ENCODE assay signal across 12 mouse cellular contexts in the genomic region with DNA sequence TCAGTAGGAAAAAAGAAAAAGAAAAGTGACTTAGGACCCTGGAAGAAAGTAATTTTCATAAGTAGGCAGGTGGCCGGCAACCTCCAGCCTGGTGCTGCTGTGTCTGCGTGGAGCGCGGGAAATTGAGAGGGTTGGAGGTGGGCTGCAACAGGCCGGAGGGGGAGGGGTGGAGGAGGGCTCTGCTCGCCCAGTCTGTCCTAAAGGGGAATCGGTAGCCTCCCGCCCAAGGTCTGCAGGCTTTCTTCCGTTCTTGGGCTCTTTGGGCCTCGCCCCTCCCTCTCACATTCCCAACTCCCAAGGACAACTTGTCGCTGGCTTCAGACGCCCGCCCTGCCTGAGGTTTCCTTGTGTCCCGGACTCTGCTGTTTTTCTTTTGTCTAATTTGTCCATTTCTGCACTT. TPM values are rescaled to one million over a fixed set of nuclear protein-coding genes. Genes with fewer than 3 reads are reported as not detected.
DNase-seq lines count a peak whose midpoint lies in the region; ATAC-seq and TF ChIP-seq lines count a peak whose summit lies in the region.
"Had no signal": no experiment of that assay in that cellular context is flagged by ENCODE, and none has a peak within 500 bp of the region (broad histone marks: within the 10 kb centered on the region; RNA-seq: fewer than 3 reads in every experiment).

No protein-coding gene starts in this region.

- no peaks in the 10 kb centered on the region for H3K36me3 ChIP-seq in midbrain, embryonic 10.5 days
- no peaks in the 10 kb centered on the region for H3K36me3 ChIP-seq in midbrain, embryonic 16.5 days (ENCODE audit: control insufficient read depth, insufficient read depth, low read length)
- H3K36me3 ChIP-seq in embryonic facial prominence, embryonic 11.5 days (replicated peaks; ENCODE audit: control insufficient read depth, insufficient read depth, low read depth, low read length): no peaks in the 10 kb centered on the region
- no peaks in the 10 kb centered on the region for H3K36me3 ChIP-seq in forebrain, embryonic 16.5 days (ENCODE audit: control insufficient read depth, insufficient read depth)
- no peaks in the 10 kb centered on the region for H3K36me3 ChIP-seq in thymus, adult 2 months (ENCODE audit: control insufficient read depth, insufficient read depth, low read length)
- H3K36me3 ChIP-seq: stomach, embryonic 15.5 days had no signal

- no peak for ATAC-seq in midbrain, embryonic 16.5 days
- ATAC-seq in embryonic facial prominence, embryonic 11.5 days (replicated peaks; ENCODE audit: insufficient number of reproducible peaks, low FRiP score, low TSS enrichment, low read depth): no peak
- ATAC-seq in forebrain, embryonic 16.5 days: no peak
- ATAC-seq: CD4-positive, CD25-positive, alpha-beta regulatory T cell, adult 4 months; lung, postnatal 0 days had no signal

- H3K4me3 ChIP-seq in midbrain, embryonic 10.5 days: no peak overlapping the region
- no peak overlapping the region for H3K4me3 ChIP-seq in midbrain, embryonic 16.5 days (ENCODE audit: low read depth, low read length)
- no peak overlapping the region for H3K4me3 ChIP-seq in embryonic facial prominence, embryonic 11.5 days (ENCODE audit: low read depth, low read length)
- H3K4me3 ChIP-seq in forebrain, embryonic 16.5 days (replicated peaks; ENCODE audit: low read length): no peak overlapping the region
- no peak overlapping the region for H3K4me3 ChIP-seq in thymus, adult 2 months (ENCODE audit: control insufficient read depth, insufficient read depth, low read length)

- H3K9me3 ChIP-seq in midbrain, embryonic 10.5 days (replicated peaks): no peaks in the 10 kb centered on the region
- no peaks in the 10 kb centered on the region; the same call in 1 of the 2 replicates for H3K9me3 ChIP-seq in midbrain, embryonic 16.5 days (replicated peaks; ENCODE audit: control insufficient read depth, low read length, poor library complexity, severe bottlenecking)
- no peaks in the 10 kb centered on the region for H3K9me3 ChIP-seq in embryonic facial prominence, embryonic 11.5 days (replicated peaks; ENCODE audit: control insufficient read depth, low read length)
- H3K9me3 ChIP-seq in forebrain, embryonic 16.5 days (ENCODE audit: control insufficient read depth, low read length): peaks cover 3% of the 10 kb centered on the region; the same call in 1 of the 2 replicates
- H3K9me3 ChIP-seq: stomach, embryonic 15.5 days had no signal

- H3K4me2 ChIP-seq in midbrain, embryonic 16.5 days (ENCODE audit: low read length): no peak overlapping the region
- no peak overlapping the region for H3K4me2 ChIP-seq in embryonic facial prominence, embryonic 11.5 days (ENCODE audit: low read depth, low read length)
- no peak overlapping the region for H3K4me2 ChIP-seq in forebrain, embryonic 16.5 days (ENCODE audit: low read length)
- H3K4me2 ChIP-seq: stomach, embryonic 15.5 days had no signal

- no peak overlapping the region for H3K9ac ChIP-seq in midbrain, embryonic 16.5 days (ENCODE audit: low read depth, low read length)
- no peak overlapping the region for H3K9ac ChIP-seq in embryonic facial prominence, embryonic 11.5 days (replicated peaks; ENCODE audit: low read length)
- H3K9ac ChIP-seq in forebrain, embryonic 16.5 days (replicated peaks; ENCODE audit: low read depth, low read length): no peak overlapping the region
- H3K9ac ChIP-seq: stomach, embryonic 15.5 days had no signal

- H3K27me3 ChIP-seq in midbrain, embryonic 10.5 days (ENCODE audit: low read depth, poor library complexity, severe bottlenecking): peaks cover 100% of the 10 kb centered on the region
- peaks cover 84% of the 10 kb centered on the region for H3K27me3 ChIP-seq in midbrain, embryonic 16.5 days (ENCODE audit: control insufficient read depth, insufficient read depth, low read depth, low read length)
- peaks cover 65% of the 10 kb centered on the region for H3K27me3 ChIP-seq in embryonic facial prominence, embryonic 11.5 days (ENCODE audit: control insufficient read depth, insufficient read depth, low read length)
- peaks cover 81% of the 10 kb centered on the region for H3K27me3 ChIP-seq in forebrain, embryonic 16.5 days (replicated peaks; ENCODE audit: control insufficient read depth, insufficient read depth, low read length)
- H3K27me3 ChIP-seq in thymus, adult 2 months (ENCODE audit: control insufficient read depth, insufficient read depth, low read length): peaks cover 28% of the 10 kb centered on the region

- no peak for TF ChIP-seq POLR2A in thymus, adult 2 months (IDR thresholded peaks at IDR 0.05; ENCODE audit: control insufficient read depth, extremely low read depth, insufficient read depth, low read length, poor library complexity)

- peak; percentile 23 for DNase-seq in midbrain, embryonic 10.5 days (ENCODE audit: low spot score)
- DNase-seq in embryonic facial prominence, embryonic 11.5 days (ENCODE audit: low spot score): peak; percentile 19
- peak; percentile 74 to 89 for DNase-seq in kidney, postnatal 25 days
- peak; percentile 53 for DNase-seq in testis, postnatal 14 days (ENCODE audit: low spot score)
- no peak for DNase-seq in thymus, adult 2 months
- DNase-seq in urinary bladder, postnatal 14 days (ENCODE audit: low spot score): no peak
- DNase-seq: heart, postnatal 14 days had no signal

- no peaks in the 10 kb centered on the region for H3K4me1 ChIP-seq in midbrain, embryonic 10.5 days
- no peaks in the 10 kb centered on the region for H3K4me1 ChIP-seq in midbrain, embryonic 16.5 days (ENCODE audit: control insufficient read depth, insufficient read depth, low read length)
- no peaks in the 10 kb centered on the region for H3K4me1 ChIP-seq in embryonic facial prominence, embryonic 11.5 days (ENCODE audit: control insufficient read depth, insufficient read depth, low read length)
- H3K4me1 ChIP-seq in forebrain, embryonic 16.5 days (replicated peaks; ENCODE audit: control insufficient read depth, insufficient read depth, low read length): no peaks in the 10 kb centered on the region
- H3K4me1 ChIP-seq in thymus, adult 2 months (replicated peaks; ENCODE audit: control insufficient read depth, insufficient read depth, low read length): no peaks in the 10 kb centered on the region

- no peak overlapping the region for H3K27ac ChIP-seq in midbrain, embryonic 10.5 days (replicated peaks)
- H3K27ac ChIP-seq in midbrain, embryonic 16.5 days (ENCODE audit: low read length): no peak overlapping the region
- H3K27ac ChIP-seq in embryonic facial prominence, embryonic 11.5 days (replicated peaks; ENCODE audit: low read depth, low read length): no peak overlapping the region
- no peak overlapping the region for H3K27ac ChIP-seq in forebrain, embryonic 16.5 days (ENCODE audit: low read length)
- no peak overlapping the region for H3K27ac ChIP-seq in thymus, adult 2 months (ENCODE audit: control insufficient read depth, insufficient read depth, low read length)
- H3K27ac ChIP-seq: stomach, embryonic 15.5 days had no signal

- no peak for TF ChIP-seq CTCF in thymus, adult 2 months (IDR thresholded peaks at IDR 0.05; ENCODE audit: borderline replicate concordance, control insufficient read depth, extremely low read depth, insufficient read depth, low read length, poor library complexity)

- WGBS in midbrain, embryonic 10.5 days: 0% methylated on average over 14 of the region's 14 CpGs
- 3% methylated on average over 14 of the region's 14 CpGs for WGBS in midbrain, embryonic 16.5 days
- under 1% methylated on average over 14 of the region's 14 CpGs for WGBS in embryonic facial prominence, embryonic 11.5 days
- WGBS in forebrain, embryonic 16.5 days: 1% methylated on average over 14 of the region's 14 CpGs
- WGBS in thymus, adult 2 months: 10% methylated on average over 14 of the region's 14 CpGs

RNA-seq across cellular contexts. Expression of a gene that starts 20.4 kb away (rescaled TPM):
- polyA plus RNA-seq in midbrain, embryonic 10.5 days (2016; fragmentation: Nextera tagmentation; extraction: Ambion mirVana): not detected in 2 replicates
- polyA plus RNA-seq in midbrain, embryonic 16.5 days (2015; fragmentation: Nextera tagmentation; extraction: Ambion mirVana): not detected in 2 replicates
- 0.38 and 0.63 TPM in 2 replicates for polyA plus RNA-seq in embryonic facial prominence, embryonic 11.5 days (2014; fragmentation: Nextera tagmentation; extraction: Ambion mirVana)
- polyA plus RNA-seq in forebrain, embryonic 16.5 days (2015; fragmentation: Nextera tagmentation; extraction: Ambion mirVana): not detected in 2 replicates
- 0.09 and 0.22 TPM in 2 replicates for polyA plus RNA-seq in thymus, adult 2 months (2012; rRNA removed)
- polyA plus RNA-seq: lung, postnatal 0 days had no signal

RNA-seq across cellular contexts. Expression of a gene that starts 30.8 kb away (rescaled TPM):
- polyA plus RNA-seq in midbrain, embryonic 10.5 days (2016; fragmentation: Nextera tagmentation; extraction: Ambion mirVana): not detected in 2 replicates
- polyA plus RNA-seq in midbrain, embryonic 16.5 days (2015; fragmentation: Nextera tagmentation; extraction: Ambion mirVana): not detected in 2 replicates
- polyA plus RNA-seq in embryonic facial prominence, embryonic 11.5 days (2014; fragmentation: Nextera tagmentation; extraction: Ambion mirVana): 0.40 and 0.63 TPM in 2 replicates
- polyA plus RNA-seq in forebrain, embryonic 16.5 days (2015; fragmentation: Nextera tagmentation; extraction: Ambion mirVana): not detected in 2 replicates
- 0.09 and 0.20 TPM in 2 replicates for polyA plus RNA-seq in thymus, adult 2 months (2012; rRNA removed)
- polyA plus RNA-seq: CD4-positive, CD25-positive, alpha-beta regulatory T cell, adult 4 months had no signal

RNA-seq across cellular contexts. Expression of a gene that starts 35.5 kb away (rescaled TPM):
- polyA plus RNA-seq in midbrain, embryonic 10.5 days (2016; fragmentation: Nextera tagmentation; extraction: Ambion mirVana): not detected in 2 replicates
- polyA plus RNA-seq in midbrain, embryonic 16.5 days (2015; fragmentation: Nextera tagmentation; extraction: Ambion mirVana): not detected in 2 replicates
- 0.15 and 0.54 TPM in 2 replicates for polyA plus RNA-seq in embryonic facial prominence, embryonic 11.5 days (2014; fragmentation: Nextera tagmentation; extraction: Ambion mirVana)
- polyA plus RNA-seq in forebrain, embryonic 16.5 days (2015; fragmentation: Nextera tagmentation; extraction: Ambion mirVana): not detected in 2 replicates
- 0.09 TPM in 1 of 2 replicates, not detected in the other for polyA plus RNA-seq in thymus, adult 2 months (2012; rRNA removed)
- polyA plus RNA-seq: CD4-positive, CD25-positive, alpha-beta regulatory T cell, adult 4 months had no signal

RNA-seq across cellular contexts. Expression of a gene that starts 41.4 kb away (rescaled TPM):
- not detected in 2 replicates for polyA plus RNA-seq in midbrain, embryonic 10.5 days (2016; fragmentation: Nextera tagmentation; extraction: Ambion mirVana)
- polyA plus RNA-seq in midbrain, embryonic 16.5 days (2015; fragmentation: Nextera tagmentation; extraction: Ambion mirVana): not detected in 2 replicates
- polyA plus RNA-seq in embryonic facial prominence, embryonic 11.5 days (2014; fragmentation: Nextera tagmentation; extraction: Ambion mirVana): 0.73 and 1.2 TPM in 2 replicates
- polyA plus RNA-seq in forebrain, embryonic 16.5 days (2015; fragmentation: Nextera tagmentation; extraction: Ambion mirVana): not detected in 2 replicates
- 0.18 and 0.50 TPM in 2 replicates for polyA plus RNA-seq in thymus, adult 2 months (2012; rRNA removed)
- polyA plus RNA-seq: CD4-positive, CD25-positive, alpha-beta regulatory T cell, adult 4 months had no signal

RNA-seq across cellular contexts. Expression of a gene that starts 52.2 kb away (rescaled TPM):
- polyA plus RNA-seq in midbrain, embryonic 10.5 days (2016; fragmentation: Nextera tagmentation; extraction: Ambion mirVana): not detected in 2 replicates
- 0.14 TPM in 1 of 2 replicates, not detected in the other for polyA plus RNA-seq in midbrain, embryonic 16.5 days (2015; fragmentation: Nextera tagmentation; extraction: Ambion mirVana)
- polyA plus RNA-seq in embryonic facial prominence, embryonic 11.5 days (2014; fragmentation: Nextera tagmentation; extraction: Ambion mirVana): 0.67 and 2.0 TPM in 2 replicates
- not detected in 2 replicates for polyA plus RNA-seq in forebrain, embryonic 16.5 days (2015; fragmentation: Nextera tagmentation; extraction: Ambion mirVana)
- 0.18 and 0.22 TPM in 2 replicates for polyA plus RNA-seq in thymus, adult 2 months (2012; rRNA removed)
- polyA plus RNA-seq: CD4-positive, CD25-positive, alpha-beta regulatory T cell, adult 4 months had no signal

Comparison
In these comparisons a context has a peak if more than half of its experiments do, and no peak if none do; other contexts are left out.
1. DNase-seq: peak in midbrain, embryonic 10.5 days (single experiment), embryonic facial prominence, embryonic 11.5 days (single experiment), kidney, postnatal 25 days (2 of 2) and testis, postnatal 14 days (single experiment); none in thymus, adult 2 months (single experiment) and urinary bladder, postnatal 14 days (single experiment).